Mouse (Mus musculus) lung, embryonic 15.5 days (tissue): ENCODE measurements around the gene Fsd1l. TPM values are rescaled to one million over a fixed set of nuclear protein-coding genes. Genes with fewer than 3 reads are reported as not detected.

ENCODE experiments used
- ATAC-seq: fragments of 200-750 bp; cut with Nextera tagmentation; 2 replicates; pipeline ENCODE4 v1.8.0; 2017; ENCODE audit warnings: moderate number of reproducible peaks, borderline replicate concordance; ENCODE audit not compliant: low FRiP score, low TSS enrichment; ENCODE audit errors: extremely low read depth
- H3K27ac ChIP-seq: fragments of 300-500 bp; sonication (generic); 2 replicates; pipeline ENCODE4 v1.5.1; 2015; ENCODE audit warnings: moderate library complexity, mild to moderate bottlenecking, inconsistent platforms
- H3K27me3 ChIP-seq: fragments of 300-500 bp; sonication (generic); 2 replicates; pipeline ENCODE4 v1.6.1; 2015; ENCODE audit warnings: inconsistent platforms
- H3K36me3 ChIP-seq: fragments of 300-500 bp; sonication (generic); 2 replicates; pipeline ENCODE4 v1.6.1; 2015; ENCODE audit warnings: inconsistent platforms
- H3K4me1 ChIP-seq: fragments of 300-500 bp; sonication (generic); 2 replicates; pipeline ENCODE4 v1.6.1; 2015; ENCODE audit warnings: inconsistent platforms
- H3K4me2 ChIP-seq: fragments of 300-500 bp; sonication (generic); 2 replicates; pipeline ENCODE4 v1.6.1; 2015; ENCODE audit warnings: inconsistent platforms, mild to moderate bottlenecking, moderate library complexity
- H3K4me3 ChIP-seq: fragments of 300-500 bp; sonication (generic); 2 replicates; pipeline ENCODE4 v1.5.1; 2015; ENCODE audit warnings: mild to moderate bottlenecking, inconsistent platforms
- H3K9ac ChIP-seq: fragments of 300-500 bp; sonication (generic); 2 replicates; pipeline ENCODE4 v1.6.1; 2015; ENCODE audit warnings: inconsistent platforms
- H3K9me3 ChIP-seq: fragments of 300-500 bp; sonication (generic); 2 replicates; pipeline ENCODE4 v1.6.1; 2016; ENCODE audit warnings: inconsistent platforms
- WGBS: fragments of 180-500 bp; shearing (Covaris S2); methylation state at CpG from one replicate; pipeline ENCODE4 v1.1.7; 2015; 5-methylcytosine and 5-hydroxymethylcytosine counted together
- polyA plus RNA-seq: library from polyadenylated mRNA; unstranded; fragments of >200 nt; fragmentation: Nextera tagmentation; extraction: Ambion mirVana; gene quantifications from 2 replicates; pipeline ENCODE4 v1.2.1, GENCODE M21; 2015

The Fsd1l gene
- polyA plus RNA-seq, 1 experiment from 2014 or later: 9.1 TPM

- WGBS: 58% methylated on average over 15 of the region's 15 CpGs
- Histone ChIP-seq H3K27me3 (no peaks in the 10 kb centered on the region), H3K9me3 (no peaks in the 10 kb centered on the region), H3K27ac (peak overlapping the region; percentile 48; the same call in 1 of the 2 replicates), H3K4me3 (no peak overlapping the region), H3K4me2 (no peak overlapping the region), H3K4me1 (peaks cover 21% of the 10 kb centered on the region), H3K36me3 (no peaks in the 10 kb centered on the region), H3K9ac (no peak overlapping the region)
- no peak for ATAC-seq
Observed at GRCm38 (mm10) chr4:53596063-53596895, 35.0 kb upstream of the Fsd1l start.

- Histone ChIP-seq H3K27ac (no peak overlapping the region), H3K27me3 (no peaks in the 10 kb centered on the region), H3K9ac (no peak overlapping the region), H3K4me1 (peaks cover 11% of the 10 kb centered on the region), H3K36me3 (no peaks in the 10 kb centered on the region), H3K9me3 (no peaks in the 10 kb centered on the region), H3K4me3 (no peak overlapping the region), H3K4me2 (no peak overlapping the region)
- no peak for ATAC-seq
- 39% methylated on average over 6 of the region's 6 CpGs for WGBS
Observed at GRCm38 (mm10) chr4:53600462-53600861, 30.8 kb upstream of the Fsd1l start.

GRCm38 (mm10) chr4:53614576-53615225 lies 16.6 kb upstream of the Fsd1l start:
- Histone ChIP-seq H3K27ac (no peak overlapping the region), H3K36me3 (no peaks in the 10 kb centered on the region), H3K9ac (no peak overlapping the region), H3K4me1 (no peaks in the 10 kb centered on the region), H3K27me3 (no peaks in the 10 kb centered on the region), H3K9me3 (no peaks in the 10 kb centered on the region), H3K4me3 (no peak overlapping the region), H3K4me2 (no peak overlapping the region)
- WGBS: 86% methylated on average over 5 of the region's 5 CpGs
- ATAC-seq: no peak

- Histone ChIP-seq H3K4me1 (0 out of 2 replicates have a peak, but pooled peaks cover 6% of the 10 kb centered on the region), H3K9me3 (no peaks in the 10 kb centered on the region), H3K36me3 (no peaks in the 10 kb centered on the region), H3K4me2 (no peak overlapping the region), H3K9ac (no peak overlapping the region), H3K27me3 (no peaks in the 10 kb centered on the region), H3K4me3 (no peak overlapping the region), H3K27ac (no peak overlapping the region)
- 40% methylated on average over 3 of the region's 3 CpGs for WGBS
- no peak for ATAC-seq
Observed at GRCm38 (mm10) chr4:53617968-53618367, 13.3 kb upstream of the Fsd1l start.

GRCm38 (mm10) chr4:53620104-53620503 lies 11.2 kb upstream of the Fsd1l start:
- H3K4me3 ChIP-seq: no peak overlapping the region
- peaks cover 12% of the 10 kb centered on the region; the same call in 1 of the 2 replicates for H3K4me1 ChIP-seq
- no peak for ATAC-seq
- H3K27me3 ChIP-seq: no peaks in the 10 kb centered on the region
- 79% methylated on average over 6 of the region's 6 CpGs for WGBS
- H3K4me2 ChIP-seq: no peak overlapping the region
- no peaks in the 10 kb centered on the region for H3K9me3 ChIP-seq
- H3K36me3 ChIP-seq: no peaks in the 10 kb centered on the region
- H3K27ac ChIP-seq: no peak overlapping the region
- no peak overlapping the region for H3K9ac ChIP-seq

- 44% methylated on average over 6 of the region's 6 CpGs for WGBS
- H3K36me3 ChIP-seq: no peaks in the 10 kb centered on the region
- no peaks in the 10 kb centered on the region for H3K9me3 ChIP-seq
- no peak overlapping the region for H3K9ac ChIP-seq
- H3K4me1 ChIP-seq: peaks cover 14% of the 10 kb centered on the region; the same call in 1 of the 2 replicates
- H3K27ac ChIP-seq: no peak overlapping the region
- H3K4me3 ChIP-seq: no peak overlapping the region
- H3K27me3 ChIP-seq: no peaks in the 10 kb centered on the region
- H3K4me2 ChIP-seq: no peak overlapping the region
- no peak for ATAC-seq
Observed at GRCm38 (mm10) chr4:53621084-53621483, 10.2 kb upstream of the Fsd1l start.

GRCm38 (mm10) chr4:53621490-53621889 lies 9.8 kb upstream of the Fsd1l start:
- H3K36me3 ChIP-seq: no peaks in the 10 kb centered on the region
- peaks cover 14% of the 10 kb centered on the region; the same call in 1 of the 2 replicates for H3K4me1 ChIP-seq
- no peak overlapping the region for H3K4me3 ChIP-seq
- no peaks in the 10 kb centered on the region for H3K27me3 ChIP-seq
- no peaks in the 10 kb centered on the region for H3K9me3 ChIP-seq
- WGBS: 34% methylated on average over 5 of the region's 5 CpGs
- ATAC-seq: no peak
- no peak overlapping the region for H3K27ac ChIP-seq
- no peak overlapping the region for H3K9ac ChIP-seq
- H3K4me2 ChIP-seq: no peak overlapping the region

GRCm38 (mm10) chr4:53623711-53624110 lies 7.6 kb upstream of the Fsd1l start:
- Histone ChIP-seq H3K27me3 (no peaks in the 10 kb centered on the region), H3K4me3 (no peak overlapping the region), H3K9ac (no peak overlapping the region), H3K9me3 (no peaks in the 10 kb centered on the region), H3K36me3 (no peaks in the 10 kb centered on the region), H3K4me2 (no peak overlapping the region), H3K4me1 (peaks cover 19% of the 10 kb centered on the region; the same call in 1 of the 2 replicates), H3K27ac (no peak overlapping the region)
- ATAC-seq: no peak
- 90% methylated on average over 1 of the region's 1 CpGs for WGBS

GRCm38 (mm10) chr4:53624816-53625215 lies 6.5 kb upstream of the Fsd1l start:
- no peak overlapping the region for H3K4me3 ChIP-seq
- H3K9me3 ChIP-seq: no peaks in the 10 kb centered on the region
- 37% methylated on average over 4 of the region's 4 CpGs for WGBS
- no peaks in the 10 kb centered on the region for H3K27me3 ChIP-seq
- no peak for ATAC-seq
- peaks cover 19% of the 10 kb centered on the region; the same call in 1 of the 2 replicates for H3K4me1 ChIP-seq
- H3K27ac ChIP-seq: no peak overlapping the region
- no peak overlapping the region for H3K9ac ChIP-seq
- H3K36me3 ChIP-seq: no peaks in the 10 kb centered on the region
- H3K4me2 ChIP-seq: no peak overlapping the region

GRCm38 (mm10) chr4:53625263-53625662 lies 6.0 kb upstream of the Fsd1l start:
- WGBS: 68% methylated on average over 3 of the region's 3 CpGs
- peaks cover 19% of the 10 kb centered on the region; the same call in 1 of the 2 replicates for H3K4me1 ChIP-seq
- no peak overlapping the region for H3K9ac ChIP-seq
- H3K9me3 ChIP-seq: no peaks in the 10 kb centered on the region
- H3K27me3 ChIP-seq: no peaks in the 10 kb centered on the region
- H3K36me3 ChIP-seq: no peaks in the 10 kb centered on the region
- no peak overlapping the region for H3K4me2 ChIP-seq
- H3K4me3 ChIP-seq: no peak overlapping the region
- no peak overlapping the region for H3K27ac ChIP-seq
- ATAC-seq: no peak

GRCm38 (mm10) chr4:53628924-53629323 lies 2.3 kb upstream of the Fsd1l start:
- no peak overlapping the region for H3K27ac ChIP-seq
- peaks cover 19% of the 10 kb centered on the region for H3K4me1 ChIP-seq
- ATAC-seq: no peak
- 33% methylated on average over 4 of the region's 4 CpGs for WGBS
- no peak overlapping the region for H3K4me3 ChIP-seq
- H3K27me3 ChIP-seq: no peaks in the 10 kb centered on the region
- no peaks in the 10 kb centered on the region for H3K36me3 ChIP-seq
- no peaks in the 10 kb centered on the region for H3K9me3 ChIP-seq
- H3K9ac ChIP-seq: no peak overlapping the region
- no peak overlapping the region for H3K4me2 ChIP-seq

- Histone ChIP-seq H3K27ac (no peak overlapping the region), H3K4me3 (peak overlapping the region; percentile 84), H3K36me3 (no peaks in the 10 kb centered on the region), H3K27me3 (no peaks in the 10 kb centered on the region), H3K4me1 (peaks cover 10% of the 10 kb centered on the region), H3K9ac (peak overlapping the region; percentile 70; the same call in 1 of the 2 replicates), H3K9me3 (no peaks in the 10 kb centered on the region), H3K4me2 (peak overlapping the region; percentile 84)
- WGBS: 12% methylated on average over 12 of the region's 12 CpGs
- no peak for ATAC-seq
Observed at GRCm38 (mm10) chr4:53630963-53631315, 332 bp upstream of the Fsd1l start.
